Mouse (Mus musculus) forebrain, embryonic 15.5 days (tissue): ENCODE data around the gene Pcdh11x. TPM values are rescaled to one million over a fixed set of nuclear protein-coding genes. Genes with fewer than 3 reads are reported as not detected.
"Not testable (repeated sequence)": the region's sequence is repeated elsewhere in the genome, so short reads cannot be mapped to it uniquely, and the experiment has no call there.

ENCODE experiments used
- ATAC-seq: fragments of 200-750 bp; cut with Nextera tagmentation; replicated peaks from 2 replicates; pipeline ENCODE4 v1.8.0; 2017; ENCODE audit warnings: mild to moderate bottlenecking, moderate TSS enrichment, moderate library complexity
- H3K27ac ChIP-seq: fragments of 300-500 bp; sonication (generic); replicated peaks from 2 replicates; pipeline ENCODE4 v1.5.1; 2015; ENCODE audit warnings: mild to moderate bottlenecking, inconsistent platforms
- H3K27me3 ChIP-seq: fragments of 300-500 bp; sonication (generic); 2 replicates; pipeline ENCODE4 v1.6.1; 2015; ENCODE audit warnings: inconsistent platforms
- H3K36me3 ChIP-seq: fragments of 300-500 bp; sonication (generic); 2 replicates; pipeline ENCODE4 v1.6.1; 2015; ENCODE audit warnings: mild to moderate bottlenecking, inconsistent platforms
- H3K4me1 ChIP-seq: fragments of 300-500 bp; sonication (generic); 2 replicates; pipeline ENCODE4 v1.6.1; 2015; ENCODE audit warnings: inconsistent platforms
- H3K4me2 ChIP-seq: fragments of 300-500 bp; sonication (generic); replicated peaks from 2 replicates; pipeline ENCODE4 v1.6.1; 2015; ENCODE audit warnings: mild to moderate bottlenecking, inconsistent platforms
- H3K4me3 ChIP-seq: fragments of 300-500 bp; sonication (generic); 2 replicates; pipeline ENCODE4 v1.5.1; 2015; ENCODE audit warnings: mild to moderate bottlenecking, inconsistent platforms
- H3K9ac ChIP-seq: fragments of 300-500 bp; sonication (generic); replicated peaks from 2 replicates; pipeline ENCODE4 v1.6.1; 2015; ENCODE audit warnings: mild to moderate bottlenecking, inconsistent platforms
- H3K9me3 ChIP-seq: fragments of 300-500 bp; sonication (generic); 2 replicates; pipeline ENCODE4 v1.6.1; 2016; ENCODE audit warnings: inconsistent platforms
- WGBS: fragments of 180-500 bp; shearing (Covaris S2); methylation state at CpG from one replicate; pipeline ENCODE4 v1.1.7; 2015; ENCODE audit warnings: mixed read lengths; 5-methylcytosine and 5-hydroxymethylcytosine counted together
- polyA plus RNA-seq: library from polyadenylated mRNA; unstranded; fragments of >200 nt; fragmentation: Nextera tagmentation; extraction: Ambion mirVana; gene quantifications from 2 replicates; pipeline ENCODE4 v1.2.1, GENCODE M21; 2015

Gene Pcdh11x
- polyA plus RNA-seq: 17.9 and 18.4 TPM in 2 replicates

DNA sequence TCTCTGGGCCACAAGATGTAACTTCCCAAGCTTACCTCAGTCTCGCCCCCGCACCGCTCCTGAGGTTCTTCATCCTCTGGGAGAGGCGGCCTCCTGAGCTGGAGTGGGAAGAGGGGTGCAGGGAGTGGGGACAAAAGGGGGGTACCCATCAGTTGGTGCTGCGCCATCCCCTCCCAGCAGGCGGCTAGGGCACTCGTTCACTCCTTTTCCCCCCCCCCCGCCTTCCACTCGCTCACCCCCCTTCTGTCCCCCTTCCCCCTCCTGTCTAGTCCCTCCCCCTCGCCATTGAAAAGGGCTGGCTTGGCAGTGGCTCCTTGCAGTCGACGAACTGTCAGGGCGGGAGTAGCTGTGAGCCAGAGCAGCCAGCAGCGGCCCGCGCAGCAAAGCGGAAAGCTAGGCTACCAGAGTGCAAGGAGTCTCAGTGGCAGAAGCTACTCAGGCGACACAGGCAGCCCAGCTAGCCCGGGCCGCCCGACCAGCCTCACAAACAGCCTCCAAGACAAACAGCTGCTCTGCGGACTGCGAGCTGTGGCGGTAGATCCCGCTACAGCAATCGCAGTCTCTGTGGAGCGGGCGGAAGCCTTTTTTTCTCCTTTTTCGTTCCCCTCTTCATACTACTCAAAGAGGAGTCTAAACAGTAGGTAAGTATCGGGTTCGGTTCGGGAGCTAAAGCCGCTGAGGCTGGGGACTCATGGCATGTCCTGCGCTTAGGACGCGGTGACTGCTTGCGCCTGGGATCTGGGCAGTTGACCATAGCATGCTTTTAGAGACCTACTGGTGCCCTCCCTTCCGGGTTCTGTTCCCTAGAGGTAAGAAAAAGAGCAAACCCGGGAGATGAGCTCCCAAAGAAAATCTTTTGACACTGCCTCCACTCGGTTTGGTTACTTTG lies at the start of gene Pcdh11x:
Gene Pcdh11x, plus strand, starts transcription at position 249 of the 889 bp plus-strand sequence.
- 18% methylated on average over 36 of the region's 40 CpGs for WGBS
- Histone ChIP-seq H3K27ac (0 out of 2 replicates have a peak within 1 kb of the TSS, but pooled peaks have one; percentile 19), H3K4me1 (0 out of 2 replicates have a peak, but pooled peaks cover 3% of the 10 kb centered on the region), H3K27me3 (no peaks in the 10 kb centered on the region), H3K36me3 (no peaks in the 10 kb centered on the region), H3K9ac (peak within 1 kb of the TSS; percentile 46), H3K4me2 (peak within 1 kb of the TSS; percentile 81), H3K4me3 (peak within 1 kb of the TSS; percentile 54), H3K9me3 (no peaks in the 10 kb centered on the region)
- ATAC-seq: peak; percentile 87

DNA sequence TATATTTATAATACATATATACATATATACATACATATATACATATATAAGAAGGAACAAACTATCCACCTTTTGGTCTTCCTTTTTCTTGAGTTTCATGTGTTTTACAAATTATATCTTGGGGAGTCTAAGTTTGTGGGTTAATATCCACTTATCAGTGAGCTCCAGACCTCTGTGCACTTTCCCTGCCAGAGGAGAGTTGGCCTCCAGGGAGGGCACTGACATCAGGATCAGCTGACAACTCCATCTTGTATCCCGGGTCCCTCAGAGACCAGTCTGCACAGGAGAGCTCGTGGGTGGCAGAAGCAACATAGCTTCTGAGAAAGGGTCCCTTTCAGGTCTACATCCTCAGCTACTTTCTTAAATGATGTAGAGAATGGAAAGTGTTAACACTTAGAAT lies 30.0 kb upstream of the Pcdh11x start:
- no peak overlapping the region for H3K4me2 ChIP-seq
- H3K27me3 ChIP-seq: no peaks in the 10 kb centered on the region
- H3K9ac ChIP-seq: no peak overlapping the region
- H3K36me3 ChIP-seq: no peaks in the 10 kb centered on the region
- no peaks in the 10 kb centered on the region for H3K4me1 ChIP-seq
- H3K4me3 ChIP-seq: no peak overlapping the region
- H3K9me3 ChIP-seq: no peaks in the 10 kb centered on the region
- no peak for ATAC-seq
- 80% methylated on average over 2 of the region's 2 CpGs for WGBS
- H3K27ac ChIP-seq: no peak overlapping the region

DNA sequence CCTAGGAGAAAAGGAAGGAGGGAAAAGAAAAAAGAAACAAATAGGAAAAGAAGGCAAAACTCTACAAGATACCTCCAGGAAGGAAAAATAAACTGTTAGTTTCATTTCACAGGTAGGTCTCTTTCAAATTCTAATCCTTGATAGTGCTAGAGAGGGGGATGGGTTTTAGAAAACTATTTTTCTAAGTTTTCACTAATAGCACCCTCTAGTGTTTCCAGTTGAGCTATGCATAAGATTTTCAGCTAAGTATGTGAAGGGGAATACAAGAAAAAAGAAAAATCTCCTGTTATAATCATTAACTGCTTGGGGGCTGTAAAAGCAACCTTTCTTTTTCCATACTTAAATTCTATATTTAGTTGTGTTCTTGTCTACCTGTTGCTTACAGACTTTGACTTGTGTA lies 4.5 kb upstream of the Pcdh11x start:
- Histone ChIP-seq H3K4me3 (no peak overlapping the region), H3K4me2 (no peak overlapping the region)
- no peak for ATAC-seq

DNA sequence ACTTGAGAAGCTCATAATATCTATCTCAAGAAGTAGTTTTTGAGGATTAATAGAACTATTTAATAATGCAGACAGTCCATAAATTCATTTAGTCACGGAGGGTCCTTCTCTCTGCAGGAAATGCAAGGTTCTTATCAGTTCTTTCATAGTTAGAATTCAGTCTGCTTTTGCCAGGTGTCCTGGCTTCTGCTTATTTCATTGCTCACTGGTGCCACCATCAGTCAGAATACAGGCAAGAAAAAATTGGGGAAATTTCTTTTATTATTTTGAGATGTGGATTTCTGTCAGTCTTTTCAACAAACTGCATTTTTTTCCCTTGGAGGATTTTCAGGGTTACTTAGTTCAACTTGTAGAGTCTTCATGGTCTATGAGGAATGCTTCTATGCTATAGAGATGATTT lies 2.6 kb upstream of the Pcdh11x start:
- 0 out of 2 replicates have a peak, but pooled peaks cover 3% of the 10 kb centered on the region for H3K4me1 ChIP-seq

More for the DNA sequence above, 4.5 kb upstream of the Pcdh11x start:
- Histone ChIP-seq H3K27me3 (no peaks in the 10 kb centered on the region), H3K36me3 (no peaks in the 10 kb centered on the region), H3K27ac (no peak overlapping the region), H3K4me1 (no peaks in the 10 kb centered on the region), H3K9me3 (no peaks in the 10 kb centered on the region), H3K9ac (no peak overlapping the region)

DNA sequence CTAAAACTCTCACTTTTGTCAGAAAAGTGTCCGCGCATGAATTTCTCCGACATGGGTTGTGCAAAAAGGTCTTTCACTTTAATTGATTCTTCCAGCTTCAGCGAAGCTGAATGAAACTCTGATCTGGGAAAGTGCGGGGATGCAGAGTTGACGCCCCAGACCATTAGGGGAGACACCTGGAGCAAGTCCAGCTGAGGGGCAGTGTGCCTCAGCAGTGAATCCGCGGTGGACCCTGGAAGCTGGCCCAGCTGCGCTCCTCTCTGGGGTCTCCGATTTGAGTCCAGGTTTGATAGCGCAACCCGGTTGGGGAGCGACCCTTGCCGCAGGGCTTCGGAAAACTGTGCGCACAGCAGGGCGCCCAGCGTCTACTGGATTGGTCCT lies 831 bp downstream of the Pcdh11x start:
- ATAC-seq: no peak
- no peak overlapping the region for H3K27ac ChIP-seq
- no peaks in the 10 kb centered on the region for H3K27me3 ChIP-seq
- peak overlapping the region; percentile 54 for H3K4me3 ChIP-seq
- H3K4me1 ChIP-seq: 0 out of 2 replicates have a peak, but pooled peaks cover 3% of the 10 kb centered on the region
- H3K9me3 ChIP-seq: no peaks in the 10 kb centered on the region
- 13% methylated on average over 18 of the region's 18 CpGs for WGBS
- peak overlapping the region; percentile 32; the same call in 1 of the 2 replicates for H3K9ac ChIP-seq
- peak overlapping the region; percentile 81 for H3K4me2 ChIP-seq
- no peaks in the 10 kb centered on the region for H3K36me3 ChIP-seq

More for the DNA sequence above, 2.6 kb upstream of the Pcdh11x start:
- WGBS: 0% methylated on average over 1 of the region's 1 CpGs
- H3K27me3 ChIP-seq: no peaks in the 10 kb centered on the region
- ATAC-seq: no peak
- no peaks in the 10 kb centered on the region for H3K9me3 ChIP-seq
- no peak overlapping the region for H3K27ac ChIP-seq
- H3K4me2 ChIP-seq: no peak overlapping the region
- no peak overlapping the region for H3K4me3 ChIP-seq
- no peak overlapping the region for H3K9ac ChIP-seq
- H3K36me3 ChIP-seq: no peaks in the 10 kb centered on the region

- H3K27me3 ChIP-seq: no peaks in the 10 kb centered on the region
- H3K36me3 ChIP-seq: no peaks in the 10 kb centered on the region
- peak overlapping the region; percentile 54 for H3K4me3 ChIP-seq
- H3K4me1 ChIP-seq: 0 out of 2 replicates have a peak, but pooled peaks cover 3% of the 10 kb centered on the region
- ATAC-seq: no peak
- H3K27ac ChIP-seq: no peak overlapping the region
- peak overlapping the region; percentile 81 for H3K4me2 ChIP-seq
- H3K9me3 ChIP-seq: no peaks in the 10 kb centered on the region
- WGBS: 19% methylated on average over 13 of the region's 13 CpGs
- 0 out of 2 replicates have a peak overlapping the region, but pooled peaks have one; percentile 10 for H3K9ac ChIP-seq
Observed at GRCm38 (mm10) chrX:120291696-120292095, 1.6 kb downstream of the Pcdh11x start.

DNA sequence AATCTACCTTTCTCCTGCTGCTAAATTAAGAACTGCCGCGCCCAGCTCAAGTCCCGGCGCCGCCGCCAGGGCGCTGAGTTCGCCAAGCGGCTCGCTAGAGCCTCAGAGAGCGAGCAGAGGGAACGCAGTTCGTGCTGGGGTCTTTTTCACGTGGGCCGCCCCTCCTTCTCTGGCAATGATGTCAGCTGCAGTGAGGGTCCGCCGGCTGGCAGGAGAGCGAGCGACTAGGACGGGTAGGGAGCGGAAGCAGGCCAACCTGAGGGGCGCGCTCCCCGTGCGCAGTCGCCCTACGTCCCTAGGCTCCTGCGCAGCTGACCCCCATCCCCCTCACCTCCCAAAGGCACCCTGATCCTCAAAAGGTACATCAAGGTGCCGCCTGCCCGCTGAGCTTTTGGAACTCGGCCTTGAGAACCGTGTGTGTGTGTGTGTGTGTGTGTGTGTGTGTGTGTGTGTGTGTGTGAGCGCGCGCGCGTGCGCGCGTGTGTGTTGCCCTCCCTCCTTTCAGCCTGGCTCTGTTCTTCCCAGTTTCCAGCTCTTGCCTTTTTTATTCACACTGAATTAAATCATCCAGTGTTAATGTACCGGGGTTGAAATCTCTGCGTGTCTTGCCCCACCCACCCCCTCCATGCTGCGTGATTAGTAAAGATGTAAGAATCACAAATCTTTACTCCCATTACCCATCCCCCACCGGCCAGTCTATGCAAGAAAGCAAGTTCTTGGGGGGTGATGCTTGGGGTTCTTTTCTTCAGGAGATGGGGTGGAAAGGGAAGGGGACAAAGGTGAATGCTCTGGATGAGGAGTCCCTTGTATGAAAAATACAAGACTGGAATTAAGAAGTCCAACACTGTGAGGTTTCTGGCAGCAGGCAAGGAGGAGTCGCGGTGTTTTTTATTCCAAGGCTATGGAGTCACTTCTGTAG lies 3.0 kb downstream of the Pcdh11x start:
- Histone ChIP-seq H3K27ac (peak overlapping the region; percentile 69), H3K36me3 (no peaks in the 10 kb centered on the region), H3K4me2 (peak overlapping the region; percentile 81), H3K9me3 (no peaks in the 10 kb centered on the region), H3K4me3 (peak overlapping the region; percentile 54), H3K9ac (peak overlapping the region; percentile 50), H3K27me3 (no peaks in the 10 kb centered on the region), H3K4me1 (0 out of 2 replicates have a peak, but pooled peaks cover 3% of the 10 kb centered on the region)
- 10% methylated on average over 45 of the region's 46 CpGs for WGBS
- ATAC-seq: peak; percentile 84

- Histone ChIP-seq H3K4me3 (no peak overlapping the region), H3K27ac (no peak overlapping the region), H3K4me2 (no peak overlapping the region), H3K36me3 (no peaks in the 10 kb centered on the region), H3K4me1 (no peaks in the 10 kb centered on the region), H3K9me3 (no peaks in the 10 kb centered on the region), H3K27me3 (no peaks in the 10 kb centered on the region), H3K9ac (no peak overlapping the region)
- ATAC-seq: no peak
- 44% methylated on average over 2 of the region's 2 CpGs for WGBS
Observed at GRCm38 (mm10) chrX:120301469-120302175, 11.6 kb downstream of the Pcdh11x start.

DNA sequence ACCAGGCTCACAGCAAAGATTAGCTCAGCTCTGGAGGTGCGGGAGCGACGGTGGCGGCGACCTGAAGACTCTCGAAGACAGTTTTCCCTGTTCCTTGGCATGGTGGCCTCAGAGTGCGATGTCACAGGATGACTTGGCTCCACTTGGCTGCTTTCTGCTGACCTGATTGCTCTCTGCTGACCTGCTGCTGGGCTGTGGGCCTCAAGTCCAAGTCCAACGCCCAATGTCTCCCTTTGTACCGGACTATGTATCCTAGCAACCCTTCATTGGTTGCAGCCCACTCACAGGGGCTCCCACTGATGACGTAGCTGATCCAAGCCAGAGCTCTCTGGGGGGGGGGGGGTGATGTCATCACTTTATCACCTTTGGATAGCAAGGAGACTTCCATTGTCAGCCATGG lies 22.9 kb downstream of the Pcdh11x start, which contains the start of gene H2afb3:
Gene H2afb3, minus strand, starts transcription at position 101 of the 400 bp plus-strand sequence.
- 92% methylated on average over 9 of the region's 10 CpGs for WGBS
- not testable (repeated sequence) for H3K9me3 ChIP-seq

DNA sequence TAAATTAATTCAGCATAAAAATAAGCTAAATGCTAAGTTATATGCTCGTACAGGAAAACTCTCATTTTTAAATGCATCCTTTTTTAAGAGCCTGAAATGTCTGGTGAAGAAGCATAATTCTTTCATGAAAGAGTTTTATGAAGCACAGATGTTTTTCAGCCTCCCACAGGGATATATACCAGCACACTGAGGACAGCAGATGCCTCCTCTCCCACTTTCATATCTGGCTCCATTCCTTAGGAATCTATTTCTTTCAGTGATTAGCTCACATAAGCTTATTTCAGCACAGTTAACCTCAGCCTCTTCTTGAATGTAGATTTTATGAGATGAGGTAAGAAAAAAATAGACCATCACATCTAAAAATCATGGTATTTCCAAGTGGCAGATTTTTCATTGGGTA lies 176.2 kb downstream of the Pcdh11x start:
- Histone ChIP-seq H3K4me1 (no peaks in the 10 kb centered on the region), H3K9me3 (no peaks in the 10 kb centered on the region), H3K4me3 (no peak overlapping the region), H3K36me3 (no peaks in the 10 kb centered on the region), H3K27me3 (no peaks in the 10 kb centered on the region), H3K9ac (no peak overlapping the region), H3K27ac (no peak overlapping the region), H3K4me2 (no peak overlapping the region)
- 92% methylated on average over 1 of the region's 1 CpGs for WGBS
- ATAC-seq: no peak

More for the DNA sequence above, 22.9 kb downstream of the Pcdh11x start, which contains the start of gene H2afb3:
- H3K27ac ChIP-seq, H3K9ac ChIP-seq, H3K36me3 ChIP-seq, H3K4me3 ChIP-seq, ATAC-seq, H3K27me3 ChIP-seq, H3K4me1 ChIP-seq, H3K4me2 ChIP-seq: not testable (repeated sequence)

DNA sequence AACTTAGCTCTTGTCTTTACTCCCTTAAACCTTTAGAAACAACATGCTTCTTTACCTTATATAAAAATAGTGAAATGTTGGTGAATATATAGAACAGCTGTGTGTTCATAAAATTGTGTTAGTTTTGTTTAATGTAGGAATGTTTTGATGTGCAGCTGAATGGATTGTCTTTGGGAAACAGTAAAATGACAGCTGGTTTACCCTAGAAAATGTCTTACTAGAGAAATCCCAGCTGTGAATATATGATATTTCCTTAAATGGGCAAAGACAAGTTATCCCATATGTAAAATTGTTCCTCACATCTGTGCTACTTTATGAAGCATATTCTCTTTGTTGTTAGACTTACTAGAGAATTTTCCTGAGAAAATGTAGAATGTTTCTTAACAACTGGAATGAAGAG lies 196.4 kb downstream of the Pcdh11x start:
- Histone ChIP-seq H3K27ac (no peak overlapping the region), H3K4me3 (no peak overlapping the region), H3K27me3 (no peaks in the 10 kb centered on the region), H3K9ac (no peak overlapping the region), H3K9me3 (no peaks in the 10 kb centered on the region), H3K4me2 (no peak overlapping the region), H3K4me1 (no peaks in the 10 kb centered on the region), H3K36me3 (no peaks in the 10 kb centered on the region)
- ATAC-seq: no peak
